Mouse (Mus musculus) E14TG2a.4 (cell line): ENCODE results near the gene Olfr198.
"Not testable (repeated sequence)": the region's sequence is repeated elsewhere in the genome, so short reads cannot be mapped to it uniquely, and the experiment has no call there.

ENCODE experiments used
- CTCF ChIP-seq: conservative IDR thresholded peaks from 2 replicates; pipeline ENCODE4 v1.5.1; 2014; ENCODE audit warnings: low read length
- NANOG ChIP-seq: IDR thresholded peaks from 2 replicates; pipeline ENCODE4 v1.6.1; 2014; ENCODE audit warnings: borderline replicate concordance, low read length, mixed read lengths
- POU5F1 ChIP-seq: IDR thresholded peaks from 2 replicates; pipeline ENCODE4 v1.6.1; 2014; ENCODE audit warnings: low read length, borderline replicate concordance

DNA sequence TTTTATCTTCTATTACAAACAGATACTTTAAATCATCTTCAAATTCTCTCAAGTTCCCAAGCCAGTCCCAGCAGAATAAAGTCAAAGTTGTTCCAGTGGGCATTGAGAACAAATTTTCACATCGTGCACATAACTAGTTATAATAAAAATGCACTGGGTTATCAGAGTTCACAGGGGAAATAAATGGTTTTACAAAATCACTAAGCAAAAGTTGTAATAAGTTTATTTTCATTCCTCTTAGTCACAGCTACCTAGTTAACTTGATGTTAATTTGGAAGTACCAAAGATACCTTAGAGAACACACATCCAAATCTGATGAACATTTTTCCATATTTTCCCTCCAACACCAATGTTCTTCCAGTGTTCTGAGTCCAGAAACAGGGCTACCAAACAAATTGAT lies 16.3 kb upstream of the Olfr198 start, which contains the start of gene Olfr199:
- TF ChIP-seq CTCF, NANOG, POU5F1: not testable (repeated sequence)
